ENCODE assay signal across 8 mouse cellular contexts in genomic region chr8:82402261-82402685, GRCm38 (mm10). TPM values are rescaled to one million over a fixed set of nuclear protein-coding genes. Genes with fewer than 3 reads are reported as not detected.
A peak's percentile ranks its signal among the peaks of the same experiment; 100 is the strongest.
DNase-seq lines count a peak whose midpoint lies in the region; ATAC-seq and TF ChIP-seq lines count a peak whose summit lies in the region.

No protein-coding gene starts in this region.

- peak; percentile 71 to 92 for DNase-seq in adrenal gland, adult (ENCODE audit: inconsistent age in 2 of 2, low spot score in 1 of 2)
- peak; percentile 36 for DNase-seq in heart, postnatal 0 days (ENCODE audit: low spot score)
- DNase-seq in limb, embryonic 11.5 days (ENCODE audit: low spot score) = peak; percentile 46
- peak; percentile 47 for DNase-seq in midbrain, embryonic 10.5 days (ENCODE audit: low spot score)
- peak; percentile 16 for DNase-seq in testis, postnatal 14 days (ENCODE audit: low spot score)
- no peak for DNase-seq in frontal cortex, adult 2 months (ENCODE audit: extremely low spot score in 1 of 2, low spot score in 1 of 2)

- peak overlapping the region; percentile 76 for H3K4me2 ChIP-seq in heart, postnatal 0 days (ENCODE audit: low read depth, low read length)
- peak overlapping the region; percentile 81 for H3K4me2 ChIP-seq in limb, embryonic 11.5 days (ENCODE audit: low read depth, severe bottlenecking)

- 0% methylated on average over 13 of the region's 13 CpGs for WGBS in heart, postnatal 0 days
- WGBS in limb, embryonic 11.5 days = 1% methylated on average over 13 of the region's 13 CpGs
- WGBS in midbrain, embryonic 10.5 days = 4% methylated on average over 13 of the region's 13 CpGs

- no peak for TF ChIP-seq EP300 in heart, postnatal 0 days (IDR thresholded peaks at IDR 0.05; ENCODE audit: low read depth)

- no peaks in the 10 kb centered on the region for H3K36me3 ChIP-seq in heart, postnatal 0 days (replicated peaks; ENCODE audit: control insufficient read depth, insufficient read depth, low read length)
- no peaks in the 10 kb centered on the region for H3K36me3 ChIP-seq in limb, embryonic 11.5 days (ENCODE audit: control insufficient read depth, insufficient read depth, low read length)
- H3K36me3 ChIP-seq in midbrain, embryonic 10.5 days = no peaks in the 10 kb centered on the region

- H3K4me3 ChIP-seq in embryonic fibroblast, embryonic 13.5 days (ENCODE audit: insufficient read depth, low read length) = peak overlapping the region; percentile 54
- peak overlapping the region; percentile 57 for H3K4me3 ChIP-seq in heart, postnatal 0 days (ENCODE audit: low read depth, low read length)
- peak overlapping the region; percentile 40 for H3K4me3 ChIP-seq in limb, embryonic 11.5 days (ENCODE audit: low read depth, low read length)
- peak overlapping the region; percentile 56 for H3K4me3 ChIP-seq in midbrain, embryonic 10.5 days

- H3K9ac ChIP-seq in heart, postnatal 0 days (replicated peaks; ENCODE audit: low read depth, low read length) = peak overlapping the region; percentile 65
- peak overlapping the region; percentile 52 for H3K9ac ChIP-seq in limb, embryonic 11.5 days (ENCODE audit: low read length)

- H3K9me3 ChIP-seq in heart, postnatal 0 days (replicated peaks; ENCODE audit: control insufficient read depth, low read length) = no peaks in the 10 kb centered on the region
- H3K9me3 ChIP-seq in limb, embryonic 11.5 days (ENCODE audit: control insufficient read depth, low read length) = no peaks in the 10 kb centered on the region
- H3K9me3 ChIP-seq in midbrain, embryonic 10.5 days (replicated peaks) = no peaks in the 10 kb centered on the region

- ATAC-seq in CD4-positive, CD25-positive, alpha-beta regulatory T cell, adult 4 months = peak; percentile 31
- peak; percentile 70 for ATAC-seq in heart, postnatal 0 days (ENCODE audit: insufficient read depth, low read depth)
- ATAC-seq in limb, embryonic 11.5 days (ENCODE audit: insufficient number of reproducible peaks, low FRiP score, low TSS enrichment, low read depth) = peak; percentile 72

- no peak for TF ChIP-seq CTCF in embryonic fibroblast, embryonic 13.5 days (IDR thresholded peaks at IDR 0.05; ENCODE audit: borderline replicate concordance, insufficient read depth, low read length)
- TF ChIP-seq CTCF in heart, postnatal 0 days (IDR thresholded peaks at IDR 0.05; ENCODE audit: low read depth) = no peak

- H3K27ac ChIP-seq in embryonic fibroblast, embryonic 13.5 days (ENCODE audit: insufficient read depth, low read length) = peak overlapping the region; percentile 19; the same call in 1 of the 2 replicates
- H3K27ac ChIP-seq in heart, postnatal 0 days (ENCODE audit: low read depth) = peak overlapping the region; percentile 80
- H3K27ac ChIP-seq in limb, embryonic 11.5 days (replicated peaks; ENCODE audit: low read depth, low read length) = no peak overlapping the region
- peak overlapping the region; percentile 43 for H3K27ac ChIP-seq in midbrain, embryonic 10.5 days (replicated peaks)

- no peaks in the 10 kb centered on the region for H3K27me3 ChIP-seq in heart, postnatal 0 days (ENCODE audit: control insufficient read depth, insufficient read depth, low read length)
- H3K27me3 ChIP-seq in limb, embryonic 11.5 days (ENCODE audit: control insufficient read depth, insufficient read depth, low read length) = no peaks in the 10 kb centered on the region
- no peaks in the 10 kb centered on the region for H3K27me3 ChIP-seq in midbrain, embryonic 10.5 days (ENCODE audit: low read depth, poor library complexity, severe bottlenecking)

- H3K4me1 ChIP-seq in embryonic fibroblast, embryonic 13.5 days (ENCODE audit: control insufficient read depth, insufficient read depth, low read length) = peaks cover 2% of the 10 kb centered on the region
- peaks cover 5% of the 10 kb centered on the region; the same call in 1 of the 2 replicates for H3K4me1 ChIP-seq in heart, postnatal 0 days (ENCODE audit: control insufficient read depth, insufficient read depth)
- H3K4me1 ChIP-seq in limb, embryonic 11.5 days (ENCODE audit: control insufficient read depth, insufficient read depth, low read length) = peaks cover 6% of the 10 kb centered on the region; the same call in 1 of the 2 replicates
- peaks cover 23% of the 10 kb centered on the region for H3K4me1 ChIP-seq in midbrain, embryonic 10.5 days

- no peak for TF ChIP-seq POLR2A in embryonic fibroblast, embryonic 13.5 days (IDR thresholded peaks at IDR 0.05; ENCODE audit: low read depth, low read length)

RNA-seq across cellular contexts. Expression of gene Il15, which starts 0.7 kb away (rescaled TPM):
- polyA plus RNA-seq in CD4-positive, CD25-positive, alpha-beta regulatory T cell, adult 4 months (2017; shearing (Covaris generic)) = under 1 TPM; 0.94 TPM
- polyA plus RNA-seq in embryonic fibroblast, embryonic 13.5 days (2011; ENCODE audit: insufficient read length, low read depth, missing spikeins) = 2.5 and 2.6 TPM in 2 replicates
- total RNA-seq in heart, postnatal 0 days (2014; rRNA removed; ENCODE audit: low replicate concordance) = 18.7 and 26.4 TPM in 2 replicates
- 17.7 and 22.7 TPM in 2 replicates for polyA plus RNA-seq in heart, postnatal 0 days (2015; fragmentation: Nextera tagmentation; extraction: Ambion mirVana)
- 2.2 and 2.4 TPM in 2 replicates for polyA plus RNA-seq in limb, embryonic 11.5 days (2014; fragmentation: Nextera tagmentation; extraction: Ambion mirVana)
- polyA plus RNA-seq in midbrain, embryonic 10.5 days (2016; fragmentation: Nextera tagmentation; extraction: Ambion mirVana) = 1.9 and 2.5 TPM in 2 replicates
- polyA plus RNA-seq in frontal cortex, adult 2 months (2012; rRNA removed) = 3.8 and 4.1 TPM in 2 replicates

Comparison
In these comparisons a context has a peak if more than half of its experiments do, and no peak if none do; other contexts are left out.
1. DNase-seq: peak in adrenal gland, adult (2 of 2), heart, postnatal 0 days (single experiment), limb, embryonic 11.5 days (single experiment), midbrain, embryonic 10.5 days (single experiment) and testis, postnatal 14 days (single experiment); none in frontal cortex, adult 2 months (0 of 2).
2. Peak in every context shown above with its lines, with median percentiles within 50 percentile points of each other: ATAC-seq and H3K4me3 ChIP-seq.